Mouse (Mus musculus) liver, embryonic 14.5 days (tissue): ENCODE results near the gene 4933428G20Rik. TPM values are rescaled to one million over a fixed set of nuclear protein-coding genes. Genes with fewer than 3 reads are reported as not detected.

Source experiments
- ATAC-seq: fragments of 200-750 bp; cut with Nextera tagmentation; 2 replicates; pipeline ENCODE4 v1.8.0; 2017; ENCODE audit warnings: moderate number of reproducible peaks, mild to moderate bottlenecking, moderate library complexity; ENCODE audit not compliant: insufficient read depth
- DNase-seq, 3 experiments: peaks; one replicate each; pipeline ENCODE4 v3.0.0-alpha.2; 2012 to 2013; ENCODE audit warnings: low read depth in 3 of 3, low spot score in 3 of 3
- H3K27ac ChIP-seq: fragments of 300-500 bp; sonication (generic); 2 replicates; pipeline ENCODE4 v1.5.1; 2014; ENCODE audit warnings: moderate library complexity, mild to moderate bottlenecking, control low read depth, inconsistent platforms
- H3K27me3 ChIP-seq: fragments of 300-500 bp; sonication (generic); 2 replicates; pipeline ENCODE4 v1.6.1; 2014; ENCODE audit warnings: mild to moderate bottlenecking, low read length, moderate library complexity; ENCODE audit not compliant: control insufficient read depth, insufficient read depth
- H3K36me3 ChIP-seq: fragments of 300-500 bp; sonication (generic); replicated peaks from 2 replicates; pipeline ENCODE4 v1.6.1; 2014; ENCODE audit warnings: low read depth; ENCODE audit not compliant: control insufficient read depth, insufficient read depth
- H3K4me1 ChIP-seq, 2 experiments: fragments of 200-500 bp in 1 of 2; fragments of 300-500 bp in 1 of 2; sonication (generic) in 1 of 2; replicated peaks; 2 replicates each; pipeline ENCODE4 v1.6.1; 2012 to 2014; ENCODE audit warnings: antibody characterized with exemption in 1 of 2, inconsistent platforms in 1 of 2, low read length in 1 of 2; ENCODE audit not compliant: control insufficient read depth in 2 of 2, insufficient read depth in 2 of 2
- H3K4me2 ChIP-seq: fragments of 300-500 bp; sonication (generic); 2 replicates; pipeline ENCODE4 v1.6.1; 2014; ENCODE audit warnings: low read depth, mild to moderate bottlenecking, control low read depth, moderate library complexity
- H3K4me3 ChIP-seq, 2 experiments: fragments of 200-500 bp in 1 of 2; fragments of 300-500 bp in 1 of 2; sonication (generic) in 1 of 2; 2 replicates each; pipeline ENCODE4 v1.5.1; 2012 to 2014; ENCODE audit warnings: low read depth in 2 of 2, low read length in 2 of 2, mild to moderate bottlenecking in 2 of 2, control low read depth in 1 of 2, inconsistent platforms in 1 of 2, moderate library complexity in 1 of 2; ENCODE audit not compliant: insufficient read depth in 1 of 2
- H3K9ac ChIP-seq: fragments of 300-500 bp; sonication (generic); replicated peaks from 2 replicates; pipeline ENCODE4 v1.6.1; 2014; ENCODE audit warnings: mild to moderate bottlenecking, control low read depth, moderate library complexity
- H3K9me3 ChIP-seq: fragments of 300-500 bp; sonication (generic); 2 replicates; pipeline ENCODE4 v1.6.1; 2016; ENCODE audit warnings: low read length, mixed read lengths; ENCODE audit not compliant: control insufficient read depth
- CTCF ChIP-seq: IDR thresholded peaks from 2 replicates; pipeline ENCODE4 v1.5.1; 2016; ENCODE audit warnings: antibody characterized with exemption, low read depth, control low read depth
- EP300 ChIP-seq: IDR thresholded peaks from 2 replicates; pipeline ENCODE4 v1.6.1; 2016; ENCODE audit warnings: antibody characterized with exemption, low read depth
- WGBS: fragments of 180-500 bp; shearing (Covaris S2); extraction: QIAGEN DNeasy Blood & Tissue Kit; methylation state at CpG from one replicate; pipeline ENCODE4 v1.1.7; 2014; ENCODE audit not compliant: insufficient replicate concordance; 5-methylcytosine and 5-hydroxymethylcytosine counted together
- polyA plus RNA-seq, 2 experiments: library from polyadenylated mRNA; depleted of rRNA in 1 of 2; stranded (reverse) in 1 of 2; unstranded in 1 of 2; fragments of >200 nt; fragmentation: Nextera tagmentation in 1 of 2; extraction: Ambion mirVana in 1 of 2; gene quantifications; 2 replicates each; pipeline versions ENCODE4 v1.2.1 to v1.2.3; 2012 to 2014

Gene 4933428G20Rik
- polyA plus RNA-seq, 2 experiments: 0.02 TPM; not detected in 1

DNA sequence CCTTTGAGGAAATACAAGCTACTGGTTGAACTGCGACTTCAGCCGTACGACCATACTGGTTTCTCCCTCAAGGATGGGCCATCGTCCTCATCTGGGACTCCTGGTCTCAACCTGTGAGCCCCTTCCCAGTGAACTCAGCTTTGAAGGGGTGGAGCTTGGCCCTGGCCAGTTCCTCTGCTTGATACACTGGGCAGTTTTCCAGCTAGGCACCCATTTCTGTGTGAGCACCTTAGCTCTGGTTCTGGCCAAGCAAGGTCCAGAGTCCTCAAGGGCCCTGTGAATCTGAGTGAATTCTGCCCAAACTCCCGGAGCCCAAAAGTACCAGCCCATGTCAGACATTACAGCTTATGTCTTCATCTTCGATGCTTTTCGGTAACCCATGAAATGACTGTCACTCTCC, 20.4 kb upstream of the 4933428G20Rik start:
- DNase-seq: no peak
- H3K36me3 ChIP-seq: no peaks in the 10 kb centered on the region
- H3K9ac ChIP-seq: no peak overlapping the region
- no peaks in the 10 kb centered on the region for H3K9me3 ChIP-seq
- no peaks in the 10 kb centered on the region; the same call in 1 of the 2 replicates for H3K27me3 ChIP-seq
- H3K4me2 ChIP-seq: no peak overlapping the region
- TF ChIP-seq CTCF: no peak
- no peak for TF ChIP-seq EP300
- no peak overlapping the region for H3K4me3 ChIP-seq
- no peaks in the 10 kb centered on the region for H3K4me1 ChIP-seq
- 64% methylated on average over 7 of the region's 7 CpGs for WGBS
- no peak for ATAC-seq
- H3K27ac ChIP-seq: no peak overlapping the region

DNA sequence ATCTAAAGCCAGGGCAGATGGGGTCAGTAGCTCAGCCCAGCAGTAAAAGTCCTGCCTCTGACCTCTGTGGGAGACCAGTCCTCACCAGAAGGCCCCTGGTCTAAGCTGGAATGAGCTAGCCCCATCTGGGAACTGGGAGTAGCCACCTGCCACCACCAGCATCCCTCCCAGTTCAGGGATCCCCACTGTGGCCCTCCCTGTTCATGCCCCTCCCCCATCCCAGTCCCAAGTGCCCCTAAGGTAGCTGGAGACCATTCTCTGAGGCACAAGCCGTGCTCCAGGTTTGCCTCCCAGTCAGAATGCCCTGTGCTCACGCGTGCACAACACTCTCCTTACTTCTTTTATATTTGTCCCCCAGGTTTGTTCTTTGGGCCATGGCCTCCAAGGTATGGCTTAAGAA, 12.9 kb upstream of the 4933428G20Rik start:
- Histone ChIP-seq H3K9ac (no peak overlapping the region), H3K9me3 (no peaks in the 10 kb centered on the region), H3K4me2 (no peak overlapping the region), H3K4me3 (no peak overlapping the region), H3K27ac (no peak overlapping the region), H3K36me3 (no peaks in the 10 kb centered on the region), H3K4me1 (peaks cover 2 to 12% of the 10 kb centered on the region in 2 experiments; a peak in 3 of 4 replicates), H3K27me3 (no peaks in the 10 kb centered on the region)
- TF ChIP-seq CTCF: no peak
- no peak for TF ChIP-seq EP300
- DNase-seq (no peak), ATAC-seq (no peak)
- 88% methylated on average over 3 of the region's 3 CpGs for WGBS

DNA sequence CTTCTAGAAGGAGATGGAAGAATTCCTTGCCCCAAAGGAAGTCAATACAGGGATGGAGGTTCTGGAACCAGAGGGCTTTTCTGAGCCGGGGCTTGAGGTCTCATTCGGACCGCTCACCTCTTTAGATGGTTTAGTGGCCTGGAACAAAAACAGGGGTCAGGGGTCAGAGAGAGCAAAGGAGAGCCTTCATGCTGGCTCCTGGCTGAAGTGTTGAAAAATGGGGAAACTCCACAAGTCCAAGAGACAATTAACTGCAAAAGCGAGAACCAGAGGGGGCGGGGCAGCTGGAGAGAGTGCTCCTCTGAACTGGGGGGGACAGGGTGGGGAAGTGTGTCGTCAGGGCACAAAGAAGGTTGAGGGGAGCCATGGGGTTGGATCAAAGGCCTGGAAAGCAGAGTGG, 12.4 kb upstream of the 4933428G20Rik start:
- TF ChIP-seq CTCF: no peak
- TF ChIP-seq EP300: no peak
- no peaks in the 10 kb centered on the region for H3K27me3 ChIP-seq
- H3K9ac ChIP-seq: no peak overlapping the region; the same call in 1 of the 2 replicates
- peak overlapping the region; percentile 47 to 60 for H3K4me3 ChIP-seq
- H3K4me1 ChIP-seq: peaks cover 2 to 12% of the 10 kb centered on the region in 2 experiments; a peak in 3 of 4 replicates
- peak overlapping the region; percentile 63 for H3K4me2 ChIP-seq
- WGBS: 67% methylated on average over 6 of the region's 6 CpGs
- H3K9me3 ChIP-seq: no peaks in the 10 kb centered on the region
- ATAC-seq (no peak), DNase-seq (no peak)
- no peaks in the 10 kb centered on the region for H3K36me3 ChIP-seq
- no peak overlapping the region for H3K27ac ChIP-seq

DNA sequence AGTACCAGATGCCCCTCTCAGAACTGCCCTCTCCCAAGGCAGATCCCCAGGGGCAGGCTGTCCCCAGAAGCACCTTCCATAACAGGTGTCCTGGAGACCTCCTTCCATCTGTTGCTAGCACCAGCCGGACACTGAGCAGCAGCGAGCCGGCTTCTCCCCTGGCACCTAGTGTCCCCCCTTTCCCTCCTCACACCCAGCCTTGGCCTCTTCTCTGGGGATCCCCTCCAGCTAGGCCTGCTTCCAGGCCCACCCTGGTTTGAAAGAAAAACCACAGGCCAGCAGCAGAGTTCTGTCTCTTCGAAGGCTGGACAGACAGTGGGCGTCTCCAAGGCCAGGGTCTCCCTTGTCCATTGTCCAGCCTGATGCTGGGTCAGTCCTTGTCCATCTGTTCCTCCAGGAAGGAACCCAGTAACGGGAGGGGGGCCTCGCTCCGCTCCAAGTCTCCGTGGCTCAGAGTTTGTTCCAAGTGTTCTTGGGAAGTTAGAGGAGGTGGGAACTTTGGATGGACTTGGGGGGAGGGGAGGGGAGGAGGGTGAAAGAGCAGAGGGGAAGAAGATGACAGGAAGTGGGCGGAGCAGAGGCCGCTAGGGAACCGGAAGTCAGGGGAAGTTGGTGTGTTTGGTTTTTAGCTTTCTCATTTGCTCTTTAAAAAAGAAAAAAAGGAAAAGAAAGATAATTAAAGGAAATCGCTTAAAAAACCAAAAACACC, 11.7 kb upstream of the 4933428G20Rik start:
- TF ChIP-seq EP300: no peak
- no peak for TF ChIP-seq CTCF
- ATAC-seq (peak; percentile 21; the same call in 1 of the 2 replicates), DNase-seq (peak; percentile 10 to 29 (median 22))
- Histone ChIP-seq H3K4me2 (peak overlapping the region; percentile 63), H3K9me3 (no peaks in the 10 kb centered on the region), H3K27ac (no peak overlapping the region), H3K27me3 (no peaks in the 10 kb centered on the region), H3K9ac (peak overlapping the region; percentile 9; the same call in 1 of the 2 replicates), H3K36me3 (no peaks in the 10 kb centered on the region), H3K4me1 (peaks cover 2 to 12% of the 10 kb centered on the region in 2 experiments; a peak in 3 of 4 replicates), H3K4me3 (peak overlapping the region; percentile 47 to 60)
- WGBS: 13% methylated on average over 13 of the region's 13 CpGs

DNA sequence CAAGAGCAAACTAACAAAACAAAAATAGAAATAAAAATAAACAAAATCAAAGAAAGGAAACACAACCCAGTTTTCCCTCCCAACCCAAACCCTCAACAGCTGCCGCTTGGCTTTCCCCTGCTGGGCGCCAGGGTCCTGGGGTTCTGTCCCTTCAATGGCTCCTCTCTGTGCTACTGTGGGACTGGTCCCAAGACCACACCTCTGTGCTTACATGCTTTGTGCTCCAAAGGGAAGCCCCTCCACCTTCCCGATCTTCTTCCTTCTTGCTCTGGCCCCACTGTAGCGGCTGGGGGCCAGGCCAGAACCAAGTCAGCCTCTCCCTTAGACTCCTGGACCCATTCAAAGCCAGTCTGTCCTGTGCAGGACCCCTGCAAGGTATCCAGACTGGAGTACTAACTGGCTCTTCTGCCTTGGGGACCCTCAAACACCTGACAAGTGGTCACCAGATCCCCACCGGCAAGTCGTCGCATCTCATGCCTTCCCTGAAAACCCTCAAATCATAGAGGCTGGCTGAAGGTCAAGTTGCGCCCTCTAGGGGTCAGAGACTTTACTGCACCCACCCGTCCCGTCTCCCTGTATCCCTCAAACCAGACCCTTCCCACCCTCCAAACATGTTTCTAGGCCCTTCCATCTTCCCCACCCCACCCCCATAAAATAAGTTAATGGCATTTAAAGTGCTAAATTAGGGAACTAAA, 11.0 kb upstream of the 4933428G20Rik start:
- no peak overlapping the region for H3K9ac ChIP-seq
- H3K4me3 ChIP-seq: peak overlapping the region in 1 of 2 experiments; percentile 60; a peak in 1 of 4 replicates
- DNase-seq (peak; percentile 31 to 50 (median 36)), ATAC-seq (peak; percentile 57; the same call in 1 of the 2 replicates)
- TF ChIP-seq CTCF (peak; percentile 92), EP300 (no peak)
- H3K4me2 ChIP-seq: peak overlapping the region; percentile 63
- WGBS: 30% methylated on average over 10 of the region's 10 CpGs
- H3K9me3 ChIP-seq: no peaks in the 10 kb centered on the region
- H3K27ac ChIP-seq: no peak overlapping the region
- peaks cover 2 to 12% of the 10 kb centered on the region in 2 experiments; a peak in 3 of 4 replicates for H3K4me1 ChIP-seq
- no peaks in the 10 kb centered on the region for H3K27me3 ChIP-seq
- no peaks in the 10 kb centered on the region for H3K36me3 ChIP-seq
